Mouse (Mus musculus) heart, adult 8-10 months (tissue): Measurements from ENCODE around the gene Adam1b. TPM values are rescaled to one million over a fixed set of nuclear protein-coding genes. Genes with fewer than 3 reads are reported as not detected.
"Not testable (repeated sequence)": the region's sequence is repeated elsewhere in the genome, so short reads cannot be mapped to it uniquely, and the experiment has no call there.

Experiments
- DNase-seq: peaks from one replicate; pipeline ENCODE4 v3.0.0; 2022; ENCODE audit warnings: low spot score
- total RNA-seq, 4 experiments: library from RNA; stranded (reverse); gene quantifications; 2 replicates each; pipeline ENCODE4 v1.2.4; 2022

Gene Adam1b
- total RNA-seq = not detected

DNA sequence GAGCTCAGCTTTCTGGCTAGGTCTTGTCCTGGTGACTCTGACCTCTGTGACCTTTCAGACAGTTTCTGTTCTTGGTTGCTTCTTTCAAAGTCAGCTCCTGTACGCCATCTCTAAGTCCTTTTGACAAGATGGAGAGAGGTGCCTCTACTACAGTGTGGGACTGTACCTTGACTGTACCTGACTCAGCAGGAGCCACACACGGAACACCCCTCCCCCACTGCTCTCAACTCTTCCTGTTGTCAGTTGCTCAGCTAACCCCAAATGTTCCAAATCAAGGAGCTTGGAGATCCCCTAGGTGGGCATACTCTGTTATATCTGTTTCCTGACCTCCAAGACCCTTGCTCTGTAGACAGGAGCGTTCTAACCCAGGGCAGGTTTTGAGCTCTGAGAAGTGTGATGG lies at the start of gene Adam1b:
Gene Adam1b (minus strand): TSS at position 205 of the 400 bp plus-strand sequence.
- DNase-seq = no peak

DNA sequence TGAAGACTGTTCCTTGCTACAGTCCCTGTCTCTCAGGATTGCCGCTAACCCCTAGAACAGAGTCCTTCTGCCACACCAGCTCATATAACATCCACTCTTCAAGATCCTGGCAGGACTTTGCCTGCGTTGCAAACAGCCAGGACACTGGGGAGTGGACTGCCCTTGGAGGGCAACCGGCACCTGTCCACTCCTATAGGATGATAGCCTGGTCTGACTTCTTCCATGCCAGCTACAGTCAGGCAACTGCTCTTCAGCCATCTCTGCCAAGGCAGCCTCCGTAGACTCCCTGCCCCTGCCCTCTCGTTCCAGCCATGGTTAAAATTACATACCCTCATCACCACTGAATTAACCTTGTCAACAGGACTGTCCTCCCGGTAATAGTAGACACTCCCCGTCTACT lies 46.0 kb upstream of the Adam1b start:
- no peak for DNase-seq

DNA sequence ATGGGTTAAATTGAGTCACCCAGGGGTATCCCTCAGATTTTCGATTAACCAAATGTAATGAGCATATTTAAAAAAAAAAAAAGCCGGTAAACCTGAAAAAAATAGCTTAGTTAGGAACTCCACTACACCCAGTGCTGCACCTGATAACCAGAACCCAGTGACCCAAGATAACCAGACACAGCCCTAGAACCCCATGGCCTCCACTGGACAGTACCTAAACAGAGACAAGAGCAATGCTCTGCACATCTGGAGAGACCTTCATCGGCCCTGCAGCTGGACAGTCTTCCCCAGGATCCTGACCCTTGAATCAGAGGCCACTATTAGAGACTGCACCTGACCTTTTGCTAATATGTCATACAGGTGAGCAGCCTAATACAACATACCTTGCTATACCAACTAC lies 43.8 kb upstream of the Adam1b start:
- DNase-seq = no peak

DNA sequence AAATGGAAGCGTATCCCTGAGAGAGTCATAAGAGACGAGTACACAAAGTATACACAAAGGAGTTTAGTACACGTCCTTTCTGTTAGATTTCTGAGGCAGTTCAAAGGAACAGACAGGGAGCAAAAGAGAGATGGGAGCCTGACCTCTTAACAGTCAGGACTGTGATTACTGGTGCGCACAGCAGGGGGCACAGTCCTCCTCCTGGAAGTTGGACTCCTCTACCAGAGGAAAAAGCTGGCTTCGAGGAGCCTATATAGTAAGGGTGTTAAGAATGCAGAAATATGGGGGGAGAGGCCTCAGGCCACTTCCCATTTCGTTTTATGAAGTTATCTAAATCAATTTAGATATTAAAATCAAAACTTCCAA lies 43.3 kb upstream of the Adam1b start:
- no peak for DNase-seq

DNA sequence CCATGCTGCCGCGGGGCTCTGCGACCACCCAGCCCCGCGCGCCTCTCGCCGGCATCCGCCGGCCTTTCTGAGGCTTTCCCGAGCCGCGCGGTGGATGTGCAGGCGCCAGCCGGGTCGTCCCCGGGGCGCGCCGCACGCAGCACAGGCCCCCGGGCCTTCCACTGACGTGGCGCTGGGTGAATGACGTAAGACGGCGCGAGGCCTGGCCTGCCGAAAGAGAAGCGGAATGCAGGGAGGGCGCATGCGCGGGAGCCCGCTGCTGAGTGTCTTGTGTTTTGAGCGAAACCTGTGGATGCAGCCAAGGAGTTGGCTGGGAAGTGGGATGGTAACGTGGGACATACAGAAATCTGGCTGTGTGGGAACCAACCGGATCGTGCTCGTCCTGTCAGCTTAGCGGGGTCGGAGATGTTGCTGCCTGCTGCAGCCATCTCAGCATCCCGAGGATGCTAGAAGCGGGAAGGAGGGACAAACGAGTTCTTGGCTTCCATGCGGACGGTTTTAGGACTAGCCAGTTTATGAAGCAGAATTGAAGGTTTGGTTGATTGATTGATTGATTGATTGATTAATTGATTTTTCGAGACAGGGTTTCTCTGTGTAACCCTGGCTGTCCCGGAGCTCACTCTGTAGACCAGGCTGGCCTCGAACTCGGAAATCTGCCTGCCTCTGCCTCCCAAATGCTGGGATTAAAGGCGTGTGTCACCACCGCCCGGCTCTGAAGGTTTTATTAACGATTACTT lies 42.7 kb upstream of the Adam1b start, which contains the start of gene Mapkapk5:
Gene Mapkapk5 (minus strand): TSS at position 113 of the 737 bp plus-strand sequence.
- peak; percentile 92 for DNase-seq

DNA sequence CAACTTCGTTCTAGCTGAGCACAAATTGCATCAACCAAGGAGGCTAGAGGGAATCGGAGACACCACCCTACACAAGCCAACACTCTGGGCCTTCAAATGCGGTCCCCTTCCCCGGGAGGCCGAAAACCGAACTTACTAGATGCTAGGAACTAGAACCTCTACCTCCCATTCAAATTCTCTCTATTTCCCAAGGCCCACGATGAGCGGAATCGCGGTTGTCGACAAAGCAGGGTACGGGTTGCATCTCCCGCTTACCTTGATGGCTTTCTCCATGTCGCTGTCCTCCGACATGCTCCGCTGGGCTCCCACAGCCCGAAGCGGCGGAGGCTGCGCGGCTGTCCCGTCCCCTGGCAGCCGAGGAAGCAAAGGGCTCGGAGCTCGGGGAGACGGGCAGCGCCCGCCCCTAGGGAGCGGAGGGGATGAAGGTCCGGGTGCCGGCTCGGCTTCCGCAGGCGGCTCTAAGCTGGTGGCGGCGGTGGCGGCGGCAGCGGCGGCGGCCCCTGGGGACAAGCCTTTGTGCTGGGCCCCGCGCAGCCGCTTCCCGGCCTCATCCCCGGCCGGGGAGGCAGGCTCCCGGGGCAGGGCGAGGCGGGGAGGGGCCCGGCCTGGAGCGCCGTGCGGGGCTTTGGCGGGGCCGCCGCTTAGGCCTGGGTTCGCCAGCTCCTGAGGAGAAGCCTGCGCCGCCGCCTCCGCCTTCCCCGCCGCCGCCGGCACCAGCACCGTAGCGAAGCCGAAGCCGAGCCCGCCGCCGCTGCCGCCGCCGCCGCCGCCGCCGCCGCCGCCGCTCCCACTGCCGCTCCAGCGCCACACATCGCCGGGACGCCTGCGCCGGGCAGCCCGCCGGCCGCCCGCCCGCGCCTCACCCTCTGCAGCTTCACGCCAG lies 41.9 kb upstream of the Adam1b start, which contains the start of the genes Adam1a and Gm42878:
Gene Adam1a (minus strand): TSS at position 573 of the 883 bp plus-strand sequence.
Gene Gm42878 (minus strand): TSS at position 573 of the 883 bp plus-strand sequence.
- no peak for DNase-seq

DNA sequence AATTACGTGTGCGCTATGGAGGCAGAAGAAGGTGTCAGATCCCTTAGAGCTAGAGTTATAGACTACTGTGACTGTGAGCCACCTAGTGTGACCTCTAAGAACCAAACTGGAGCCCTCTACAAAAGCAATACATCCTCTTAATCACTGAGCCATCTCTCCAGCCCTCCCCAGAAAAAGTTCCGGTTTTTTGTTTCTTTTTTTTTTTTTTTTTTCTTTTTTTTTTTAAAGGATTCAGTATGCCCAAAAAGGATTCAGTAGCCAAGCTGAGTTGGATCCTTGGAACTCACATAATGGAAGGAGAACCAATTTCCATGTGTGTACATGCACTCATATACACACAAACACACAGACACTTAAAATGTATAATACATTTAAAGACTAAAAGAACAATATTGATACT lies 40.1 kb upstream of the Adam1b start:
- no peak for DNase-seq

DNA sequence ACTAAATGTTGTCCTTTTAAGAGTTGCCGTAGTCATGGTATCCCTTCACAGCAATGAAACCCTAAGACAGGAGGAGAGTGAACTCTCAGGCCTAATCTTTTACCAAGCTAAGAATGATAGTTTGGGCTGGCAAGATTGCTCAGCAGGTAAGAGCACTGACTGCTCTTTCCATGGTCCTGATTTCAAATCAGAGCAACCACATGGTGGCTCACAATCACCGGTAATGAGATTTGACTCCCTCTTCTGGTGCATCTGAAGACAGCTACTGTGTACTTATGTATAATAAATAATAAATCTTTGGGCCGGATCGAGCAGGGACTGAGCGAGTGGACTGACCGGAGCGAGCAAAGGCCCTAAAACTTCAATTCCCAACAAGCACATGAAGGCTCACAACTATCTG lies 38.0 kb upstream of the Adam1b start:
- DNase-seq = no peak

DNA sequence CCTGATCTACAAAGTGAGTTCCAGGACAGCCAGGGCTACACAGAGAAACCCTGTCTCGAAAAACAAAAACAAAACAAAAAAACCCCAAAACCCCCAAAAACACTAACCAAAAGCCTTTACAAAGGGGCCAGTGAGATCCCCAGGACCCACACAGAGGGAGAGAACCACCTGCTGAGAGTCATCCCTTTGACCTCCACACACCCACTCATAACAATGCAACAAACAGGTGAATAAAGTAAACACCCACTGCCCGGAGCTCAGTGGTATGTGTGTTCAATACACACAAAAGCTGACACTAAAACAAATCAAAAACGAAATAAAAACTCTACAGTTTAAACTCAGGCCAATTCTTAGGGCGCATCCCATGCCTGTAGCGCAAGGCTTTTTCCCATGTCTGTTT lies 36.8 kb upstream of the Adam1b start:
- DNase-seq = no peak

DNA sequence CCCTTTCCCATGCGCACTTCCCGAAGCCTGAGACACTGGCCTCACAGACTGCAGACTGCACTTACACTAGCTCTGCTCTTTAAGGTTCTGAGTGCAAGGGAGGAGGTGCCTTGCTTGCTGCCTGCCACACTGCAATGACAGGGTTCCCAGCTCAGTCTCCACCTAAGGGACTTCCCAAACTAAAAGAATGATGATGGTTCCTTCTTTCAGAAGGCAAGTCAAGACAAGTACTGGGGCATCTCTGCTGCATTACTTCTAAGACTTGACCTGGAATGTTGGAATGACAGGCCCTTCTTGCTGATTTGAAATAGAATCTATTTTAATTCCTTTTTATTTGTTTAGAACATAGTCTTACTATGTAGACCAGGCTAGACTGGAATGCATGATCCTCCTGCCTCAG lies 34.4 kb upstream of the Adam1b start:
- no peak for DNase-seq

DNA sequence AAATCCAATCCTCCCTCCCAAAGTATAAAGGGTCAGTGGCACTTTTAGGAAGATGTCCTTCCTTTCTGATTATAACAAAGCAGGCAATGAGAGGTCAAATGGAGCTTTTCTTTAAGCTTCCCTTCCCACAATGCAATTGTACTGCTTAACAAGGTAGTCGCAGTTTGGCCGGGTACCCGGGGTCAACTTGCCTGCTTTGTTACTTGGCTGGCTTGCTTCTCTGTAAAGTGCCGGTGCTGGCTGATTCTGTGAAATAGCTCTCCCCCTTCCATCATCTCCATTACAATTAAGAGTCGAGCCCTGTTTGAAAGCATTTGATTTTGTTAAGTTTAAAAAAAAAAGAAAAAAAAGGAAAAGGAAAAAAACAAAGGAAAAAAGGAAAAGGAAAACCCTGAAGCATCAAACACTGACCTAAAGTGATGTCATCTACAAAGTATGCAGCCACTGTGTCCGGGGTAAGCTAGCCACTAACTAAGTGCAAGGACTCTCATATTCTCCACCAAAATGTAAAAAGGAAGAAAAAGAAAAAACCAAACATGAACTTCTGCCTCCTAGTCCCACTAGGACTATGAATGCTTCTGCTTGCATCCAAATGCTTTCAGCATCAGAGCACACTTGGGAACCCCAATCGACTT lies 33.8 kb upstream of the Adam1b start:
- no peak for DNase-seq

DNA sequence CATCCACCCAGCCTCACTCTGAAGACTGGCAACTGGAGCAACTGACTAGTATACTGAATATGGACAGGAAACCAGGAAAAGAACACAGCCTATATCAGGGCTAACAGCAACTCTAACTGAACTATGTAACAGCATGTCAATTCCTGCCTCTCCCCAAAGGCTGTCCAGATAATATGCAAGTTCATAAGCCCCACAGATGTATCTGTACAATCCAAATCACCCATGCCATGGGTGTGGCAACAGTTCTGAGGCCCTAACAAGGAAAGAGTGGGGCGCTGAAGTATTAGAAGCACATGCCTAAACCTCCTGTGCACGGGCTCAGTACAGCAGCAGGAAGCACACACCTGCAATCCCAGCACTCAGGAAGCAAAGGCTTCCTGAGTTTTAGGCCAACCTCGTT lies 31.9 kb upstream of the Adam1b start:
- DNase-seq = no peak

DNA sequence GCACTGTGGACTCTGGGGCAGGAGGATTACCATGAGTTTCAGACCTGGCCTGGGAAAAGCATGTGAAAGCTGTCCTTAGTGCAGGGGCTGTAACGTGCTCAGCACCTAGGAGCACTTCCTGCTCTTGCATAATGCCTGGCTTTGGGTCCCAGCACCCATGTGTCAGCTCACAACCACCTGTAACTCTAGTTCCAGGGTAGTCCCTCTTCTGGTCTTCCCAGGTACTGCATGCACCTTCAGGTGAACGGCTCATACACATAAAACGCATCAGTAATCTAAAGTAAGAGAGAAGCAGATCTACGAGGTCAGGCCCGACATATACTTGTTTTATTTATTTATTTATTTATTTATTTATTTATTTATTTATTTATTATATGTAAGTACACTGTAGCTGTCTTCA lies 31.3 kb upstream of the Adam1b start:
- DNase-seq = no peak

DNA sequence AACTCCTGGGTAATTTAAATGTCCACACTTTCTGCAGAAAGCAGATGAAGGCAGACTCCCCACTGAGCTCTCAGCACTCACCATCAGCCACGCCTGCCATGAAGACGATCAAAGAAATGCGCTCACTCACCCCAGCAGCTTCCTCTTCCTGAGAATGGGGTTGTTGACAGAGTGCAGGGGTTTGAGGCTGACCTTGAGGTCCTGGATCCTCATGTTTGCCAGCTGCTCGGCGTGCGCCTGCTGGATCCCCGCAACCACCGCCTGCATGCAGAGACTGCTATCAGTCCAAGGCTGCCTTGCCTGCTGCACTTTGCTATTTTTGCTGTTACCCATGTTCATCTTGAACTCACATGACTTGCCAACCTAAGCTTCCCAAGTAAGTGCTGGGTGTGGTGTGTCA lies 23.7 kb upstream of the Adam1b start:
- peak; percentile 31 for DNase-seq

DNA sequence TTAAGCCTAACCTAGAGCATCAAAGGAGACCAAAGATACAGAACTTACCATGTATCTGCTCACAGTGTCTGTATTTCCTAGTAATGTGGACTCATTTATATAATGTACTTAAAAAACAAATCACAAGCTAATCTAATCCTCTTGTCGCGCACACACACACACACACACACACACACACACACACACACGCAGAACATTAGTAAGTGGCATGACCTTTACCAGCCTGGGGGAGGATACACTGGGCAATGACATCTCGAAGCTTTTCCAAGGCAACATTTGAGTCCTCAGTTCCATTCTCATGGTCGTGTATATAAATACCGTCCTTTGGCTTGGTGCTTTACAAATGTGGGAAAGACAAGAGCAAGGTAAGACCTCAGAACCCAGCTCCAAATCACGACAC lies 23.3 kb upstream of the Adam1b start:
- DNase-seq = no peak

DNA sequence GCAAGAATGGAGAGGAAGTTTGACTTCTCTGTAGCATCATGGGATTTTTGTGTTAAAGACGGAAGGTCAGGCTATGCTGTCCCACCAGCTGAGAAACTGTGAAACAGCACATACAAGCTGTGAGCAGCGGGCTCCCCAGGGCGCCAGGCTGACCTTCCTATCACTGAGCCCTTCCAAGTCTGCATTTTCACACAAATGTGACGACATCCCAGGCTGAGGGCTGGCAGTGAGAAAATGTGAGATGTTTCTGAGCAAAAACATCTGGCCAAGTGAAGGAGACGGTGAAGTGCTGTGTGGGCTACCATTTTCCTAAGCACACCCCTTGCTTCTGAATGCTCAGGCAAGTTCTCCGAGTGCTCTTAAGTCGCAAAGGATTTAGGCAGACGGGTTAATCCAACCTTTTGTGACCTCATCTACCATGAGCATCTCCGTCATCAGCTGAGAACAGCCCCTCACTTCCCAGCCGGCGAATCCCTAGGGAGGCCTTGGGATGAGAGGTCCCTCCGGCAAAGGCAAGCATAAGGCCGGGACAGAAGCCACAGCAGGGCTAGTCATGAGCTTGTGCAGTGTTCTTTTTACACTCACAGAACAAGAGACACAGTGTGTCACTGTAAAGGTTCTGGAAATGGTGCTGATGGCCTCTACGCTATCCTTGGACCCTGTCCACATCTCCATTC lies 22.7 kb upstream of the Adam1b start:
- DNase-seq = no peak

DNA sequence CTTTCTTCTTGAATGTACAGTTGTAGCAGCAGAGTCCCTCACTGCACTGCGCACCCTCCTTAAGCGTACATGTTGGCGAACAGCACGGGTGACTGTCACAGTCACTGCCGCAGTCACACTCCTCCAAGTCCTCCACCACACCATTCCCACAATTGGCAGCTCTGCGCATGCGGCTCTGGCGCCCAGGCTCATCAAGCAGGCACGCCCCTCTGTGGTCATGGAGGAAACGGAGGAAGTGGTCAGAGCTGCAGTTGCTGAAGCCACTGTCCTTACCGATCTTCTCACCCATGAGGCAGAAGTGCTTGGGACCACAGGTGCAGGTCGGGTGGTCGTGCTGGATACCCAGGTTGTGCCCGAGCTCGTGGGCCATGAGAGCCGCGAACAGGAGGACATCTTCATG lies 16.5 kb upstream of the Adam1b start:
- not testable (repeated sequence) for DNase-seq

DNA sequence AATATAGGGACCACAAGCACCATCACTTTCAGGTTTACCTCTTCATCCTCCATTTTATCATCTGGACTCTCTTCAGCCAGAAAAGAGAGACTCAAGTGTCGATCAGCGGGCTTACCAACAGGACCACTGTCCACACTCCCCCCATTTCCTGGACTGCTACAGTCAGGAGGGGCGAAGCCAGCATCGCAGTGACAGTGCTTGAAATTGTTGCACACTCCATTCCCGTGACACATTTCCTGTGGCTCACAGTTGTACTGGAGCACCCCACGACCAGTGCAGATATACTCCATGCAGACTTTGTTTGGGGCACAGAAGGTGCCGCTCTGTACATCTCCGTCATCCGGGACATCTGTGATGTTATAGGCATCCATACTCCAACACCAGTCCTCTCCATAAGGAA lies 15.7 kb upstream of the Adam1b start:
- DNase-seq = no peak

DNA sequence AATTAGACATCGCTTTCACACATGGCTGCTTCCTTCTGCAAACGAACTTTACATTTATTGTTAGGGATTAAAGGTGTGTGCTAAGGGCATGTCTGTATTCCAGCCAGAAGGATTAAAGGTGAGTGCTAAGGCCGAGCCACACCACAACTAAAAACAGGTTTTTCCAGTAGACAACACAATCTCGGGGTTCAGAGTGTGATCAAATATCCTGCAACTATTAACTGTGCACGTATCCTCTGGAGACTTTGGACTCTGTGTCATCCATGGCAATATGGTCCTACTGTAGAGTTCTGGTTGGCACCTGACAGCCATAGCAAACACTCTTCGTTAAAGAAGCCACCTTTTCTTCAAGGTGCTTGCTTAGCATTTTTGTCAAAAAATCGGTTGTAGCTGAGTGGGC lies 6.8 kb upstream of the Adam1b start:
- no peak for DNase-seq

DNA sequence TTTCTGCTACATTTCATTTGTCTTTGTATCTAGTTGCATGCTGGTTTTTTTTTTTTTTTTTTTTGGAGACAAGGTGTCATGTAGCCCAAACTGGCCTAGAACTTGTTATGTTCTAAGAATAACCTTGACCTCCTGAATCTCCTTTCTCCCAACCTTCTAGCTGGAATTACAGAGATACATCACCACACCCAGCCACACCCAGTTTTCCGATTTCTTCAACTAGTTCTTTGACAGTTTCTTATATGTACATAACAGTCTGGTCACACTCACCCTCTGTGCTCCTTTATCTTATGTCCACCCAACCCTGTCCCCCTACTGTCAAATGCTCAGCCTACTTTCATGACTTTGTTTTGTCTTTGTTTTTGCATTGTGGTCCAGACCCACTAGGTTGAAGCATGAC lies 3.6 kb upstream of the Adam1b start:
- no peak for DNase-seq

DNA sequence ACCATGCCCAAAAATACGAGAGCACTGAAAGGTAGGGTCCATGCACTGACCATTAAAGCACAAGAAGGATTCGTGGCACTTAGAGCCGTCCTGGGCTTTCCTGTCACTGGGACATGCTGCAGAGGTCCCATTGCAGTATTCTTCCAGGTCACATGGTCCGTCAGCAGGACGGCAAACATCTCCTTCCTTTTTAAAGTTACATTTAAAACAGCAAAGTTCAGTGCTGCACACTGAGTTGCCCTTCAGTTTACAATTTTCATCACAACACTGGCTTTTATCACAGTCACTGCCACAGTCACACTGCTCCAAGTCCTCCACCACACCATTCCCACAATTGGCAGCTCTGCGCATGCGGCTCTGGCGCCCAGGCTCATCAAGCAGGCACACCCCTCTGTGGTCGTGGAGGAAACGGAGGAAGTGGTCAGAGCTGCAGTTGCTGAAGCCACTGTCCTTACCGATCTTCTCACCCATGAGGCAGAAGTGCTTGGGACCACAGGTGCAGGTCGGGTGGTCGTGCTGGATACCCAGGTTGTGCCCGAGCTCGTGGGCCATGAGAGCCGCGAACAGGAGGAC lies 1.7 kb downstream of the Adam1b start:
- not testable (repeated sequence) for DNase-seq
